ENCODE assay signal across 9 mouse cellular contexts in the genomic region with DNA sequence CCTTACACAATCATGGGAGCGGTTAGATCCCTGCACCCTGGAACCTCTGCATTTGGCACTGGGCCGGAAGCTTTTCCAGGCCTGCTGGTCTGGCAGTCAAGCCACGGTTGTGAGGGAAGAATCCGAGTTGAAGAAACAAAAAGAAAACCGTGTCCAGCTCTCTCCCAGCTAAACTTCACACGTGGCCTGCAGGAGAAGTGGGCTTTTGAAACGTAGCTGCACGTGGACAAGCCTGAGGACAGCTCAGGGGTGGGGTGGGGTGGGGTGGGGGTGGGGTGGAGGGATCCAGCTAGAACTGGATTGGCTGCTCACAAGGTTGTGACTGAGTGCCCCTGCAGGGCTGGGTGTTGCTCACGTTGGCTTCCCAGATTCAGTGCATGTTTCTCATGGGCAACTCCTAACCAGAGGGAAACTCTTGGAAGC. TPM values are rescaled to one million over a fixed set of nuclear protein-coding genes. Genes with fewer than 3 reads are reported as not detected.
A peak's percentile ranks its signal among the peaks of the same experiment; 100 is the strongest.
DNase-seq lines count a peak whose midpoint lies in the region; ATAC-seq and TF ChIP-seq lines count a peak whose summit lies in the region.
"Had no signal": no experiment of that assay in that cellular context is flagged by ENCODE, and none has a peak within 500 bp of the region (broad histone marks: within the 10 kb centered on the region; RNA-seq: fewer than 3 reads in every experiment).

No protein-coding gene starts in this region.

- peaks cover 42% of the 10 kb centered on the region for H3K4me1 ChIP-seq in G1E (ENCODE audit: insufficient read depth, low read depth, low read length)
- H3K4me1 ChIP-seq in heart, postnatal 0 days (ENCODE audit: control insufficient read depth, insufficient read depth): peaks cover 14% of the 10 kb centered on the region; the same call in 1 of the 2 replicates
- H3K4me1 ChIP-seq in liver, adult 2 months (ENCODE audit: control insufficient read depth, insufficient read depth, low read length): no peaks in the 10 kb centered on the region
- peaks cover 5% of the 10 kb centered on the region; the same call in 1 of the 2 replicates for H3K4me1 ChIP-seq in hindbrain, embryonic 10.5 days (replicated peaks)
- H3K4me1 ChIP-seq: midbrain, embryonic 15.5 days had no signal

- H3K27ac ChIP-seq in heart, postnatal 0 days (ENCODE audit: low read depth): no peak overlapping the region
- H3K27ac ChIP-seq in liver, adult 2 months (replicated peaks; ENCODE audit: insufficient read depth, low read depth, low read length): no peak overlapping the region
- no peak overlapping the region for H3K27ac ChIP-seq in hindbrain, embryonic 10.5 days
- H3K27ac ChIP-seq: midbrain, embryonic 15.5 days had no signal

- no peaks in the 10 kb centered on the region for H3K9me3 ChIP-seq in G1E (replicated peaks)
- no peaks in the 10 kb centered on the region for H3K9me3 ChIP-seq in heart, postnatal 0 days (replicated peaks; ENCODE audit: control insufficient read depth, low read length)
- H3K9me3 ChIP-seq in hindbrain, embryonic 10.5 days: no peaks in the 10 kb centered on the region
- H3K9me3 ChIP-seq: midbrain, embryonic 15.5 days had no signal

- WGBS in heart, postnatal 0 days: 13% methylated on average over 9 of the region's 9 CpGs
- 37% methylated on average over 9 of the region's 9 CpGs for WGBS in liver, adult 2 months
- 43% methylated on average over 9 of the region's 9 CpGs for WGBS in hindbrain, embryonic 10.5 days

- no peak overlapping the region for H3K4me3 ChIP-seq in G1E (ENCODE audit: low read depth, low read length)
- H3K4me3 ChIP-seq in heart, postnatal 0 days (ENCODE audit: low read depth, low read length): no peak overlapping the region
- H3K4me3 ChIP-seq in liver, adult 2 months (ENCODE audit: insufficient read depth, low read depth, low read length): no peak overlapping the region
- no peak overlapping the region for H3K4me3 ChIP-seq in hindbrain, embryonic 10.5 days
- H3K4me3 ChIP-seq: midbrain, embryonic 15.5 days had no signal

- H3K27me3 ChIP-seq in G1E (ENCODE audit: insufficient read depth, low read length): peaks cover 23% of the 10 kb centered on the region
- no peaks in the 10 kb centered on the region for H3K27me3 ChIP-seq in heart, postnatal 0 days (ENCODE audit: control insufficient read depth, insufficient read depth, low read length)
- no peaks in the 10 kb centered on the region for H3K27me3 ChIP-seq in liver, adult 2 months (ENCODE audit: control insufficient read depth, insufficient read depth, low read length)
- no peaks in the 10 kb centered on the region for H3K27me3 ChIP-seq in hindbrain, embryonic 10.5 days (ENCODE audit: insufficient read depth, poor library complexity, severe bottlenecking)
- H3K27me3 ChIP-seq: midbrain, embryonic 15.5 days had no signal

- no peaks in the 10 kb centered on the region for H3K36me3 ChIP-seq in G1E (replicated peaks)
- H3K36me3 ChIP-seq in heart, postnatal 0 days (replicated peaks; ENCODE audit: control insufficient read depth, insufficient read depth, low read length): 0 out of 2 replicates have a peak, but pooled peaks cover 1% of the 10 kb centered on the region
- no peaks in the 10 kb centered on the region for H3K36me3 ChIP-seq in liver, adult 2 months (ENCODE audit: control insufficient read depth, insufficient read depth, low read length)
- H3K36me3 ChIP-seq in hindbrain, embryonic 10.5 days: peaks cover under 1% of the 10 kb centered on the region; the same call in 1 of the 2 replicates

- no peak for TF ChIP-seq EP300 in heart, postnatal 0 days (IDR thresholded peaks at IDR 0.05; ENCODE audit: low read depth)

- TF ChIP-seq POLR2A in liver, adult 2 months (IDR thresholded peaks at IDR 0.05; ENCODE audit: extremely low read depth, insufficient read depth, low read length): no peak

- H3K79me2 ChIP-seq in liver, adult 2 months (ENCODE audit: control insufficient read depth, insufficient read depth, low read length): no peaks in the 10 kb centered on the region

- no peak overlapping the region for H3K4me2 ChIP-seq in heart, postnatal 0 days (ENCODE audit: low read depth, low read length)
- H3K4me2 ChIP-seq: midbrain, embryonic 15.5 days had no signal

- peak; percentile 43 for DNase-seq in G1E (ENCODE audit: low spot score)
- peak; percentile 18 for DNase-seq in adipocyte (ENCODE audit: low spot score)
- peak; percentile 40 for DNase-seq in heart, postnatal 0 days (ENCODE audit: low spot score)
- peak; percentile 19 for DNase-seq in liver, adult 2 months (ENCODE audit: extremely low read depth, low read depth, low spot score)
- no peak for DNase-seq in retina, embryonic 14.5 days (ENCODE audit: low spot score)
- DNase-seq in thymus, adult 18-20 months: no peak
- no peak for DNase-seq in hindbrain, embryonic 10.5 days (ENCODE audit: low spot score)

- no peak for ATAC-seq in G1E (ENCODE audit: extremely low read depth, insufficient number of reproducible peaks, low FRiP score, poor library complexity, severe bottlenecking)
- ATAC-seq in heart, postnatal 0 days (ENCODE audit: insufficient read depth, low read depth): peak; percentile 76
- ATAC-seq in monocyte, adult 5-6 weeks (replicated peaks; ENCODE audit: insufficient number of reproducible peaks, low FRiP score, low TSS enrichment, poor library complexity, severe bottlenecking): no peak
- ATAC-seq: midbrain, embryonic 15.5 days had no signal

- no peak overlapping the region for H3K9ac ChIP-seq in heart, postnatal 0 days (replicated peaks; ENCODE audit: low read depth, low read length)
- H3K9ac ChIP-seq in liver, adult 2 months (ENCODE audit: low read depth, low read length): no peak overlapping the region
- H3K9ac ChIP-seq: midbrain, embryonic 15.5 days had no signal

- TF ChIP-seq CTCF in G1E (IDR thresholded peaks at IDR 0.05; ENCODE audit: low read depth, low read length): no peak
- TF ChIP-seq CTCF in heart, postnatal 0 days (IDR thresholded peaks at IDR 0.05; ENCODE audit: low read depth): no peak
- TF ChIP-seq CTCF in liver, adult 2 months (IDR thresholded peaks at IDR 0.05; ENCODE audit: low read depth, low read length): no peak

RNA-seq across cellular contexts. Expression of gene Olfr70, which starts 5.3 kb away (rescaled TPM):
- not detected in 2 replicates for total RNA-seq in G1E (2014; fragmentation: Nextera tagmentation)
- 0.06 TPM in 1 of 2 replicates, not detected in the other for total RNA-seq in G1E (2017)
- not detected in 2 replicates for polyA plus RNA-seq in G1E (2012)
- 0.15 TPM in 1 of 2 replicates, not detected in the other for total RNA-seq in heart, postnatal 0 days (2014; rRNA removed; ENCODE audit: low replicate concordance)
- polyA plus RNA-seq in heart, postnatal 0 days (2015; fragmentation: Nextera tagmentation; extraction: Ambion mirVana): not detected in 2 replicates
- not detected in 2 replicates for total RNA-seq in liver, adult 2 months (2014; rRNA removed)
- not detected in 2 replicates for polyA plus RNA-seq in liver, adult 2 months (2012; rRNA removed)
- polyA plus RNA-seq in hindbrain, embryonic 10.5 days (2016; fragmentation: Nextera tagmentation; extraction: Ambion mirVana): not detected in 2 replicates
- total RNA-seq in monocyte, adult 5-6 weeks (2017): 0.53 TPM in 1 of 3 replicates, not detected in the others
- polyA plus RNA-seq: midbrain, embryonic 15.5 days had no signal

RNA-seq across cellular contexts. Expression of gene Olfr71, which starts 14.8 kb away (rescaled TPM):
- total RNA-seq in G1E (2014; fragmentation: Nextera tagmentation) (not detected in 2 replicates), G1E (2017) (0.06 and 0.11 TPM in 2 replicates)
- polyA plus RNA-seq in G1E (2012): not detected in 2 replicates
- total RNA-seq in heart, postnatal 0 days (2014; rRNA removed; ENCODE audit: low replicate concordance): not detected in 2 replicates
- not detected in 2 replicates for polyA plus RNA-seq in heart, postnatal 0 days (2015; fragmentation: Nextera tagmentation; extraction: Ambion mirVana)
- total RNA-seq in liver, adult 2 months (2014; rRNA removed): not detected in 2 replicates
- polyA plus RNA-seq in liver, adult 2 months (2012; rRNA removed): not detected in 2 replicates
- not detected in 2 replicates for polyA plus RNA-seq in hindbrain, embryonic 10.5 days (2016; fragmentation: Nextera tagmentation; extraction: Ambion mirVana)
- not detected in 3 replicates for total RNA-seq in monocyte, adult 5-6 weeks (2017)
- polyA plus RNA-seq: midbrain, embryonic 15.5 days had no signal

RNA-seq across cellular contexts. Expression of gene Fam221b, which starts 26.3 kb away (rescaled TPM):
- 0.34 TPM in 1 of 2 replicates, not detected in the other for total RNA-seq in G1E (2014; fragmentation: Nextera tagmentation)
- 0.49 and 0.58 TPM in 2 replicates for total RNA-seq in G1E (2017)
- polyA plus RNA-seq in G1E (2012): 0.05 and 0.10 TPM in 2 replicates
- total RNA-seq in heart, postnatal 0 days (2014; rRNA removed; ENCODE audit: low replicate concordance): not detected in 2 replicates
- polyA plus RNA-seq in heart, postnatal 0 days (2015; fragmentation: Nextera tagmentation; extraction: Ambion mirVana): 3.6 and 4.0 TPM in 2 replicates
- total RNA-seq in liver, adult 2 months (2014; rRNA removed): not detected in 2 replicates
- polyA plus RNA-seq in liver, adult 2 months (2012; rRNA removed): 0.02 TPM in 1 of 2 replicates, not detected in the other
- polyA plus RNA-seq in hindbrain, embryonic 10.5 days (2016; fragmentation: Nextera tagmentation; extraction: Ambion mirVana): 1.8 and 2.4 TPM in 2 replicates
- total RNA-seq in monocyte, adult 5-6 weeks (2017): 0.68 to 1.0 TPM (median 0.96 TPM) in 3 replicates

RNA-seq across cellular contexts. Expression of gene Tmem8b, which starts 26.5 kb away (rescaled TPM):
- total RNA-seq in G1E (2014; fragmentation: Nextera tagmentation) (2.9 and 6.0 TPM in 2 replicates), G1E (2017) (0.76 and 1.1 TPM in 2 replicates)
- 2.9 and 3.6 TPM in 2 replicates for polyA plus RNA-seq in G1E (2012)
- total RNA-seq in heart, postnatal 0 days (2014; rRNA removed; ENCODE audit: low replicate concordance): 9.6 and 24.9 TPM in 2 replicates
- polyA plus RNA-seq in heart, postnatal 0 days (2015; fragmentation: Nextera tagmentation; extraction: Ambion mirVana): 4.5 and 4.9 TPM in 2 replicates
- total RNA-seq in liver, adult 2 months (2014; rRNA removed): 0.46 and 0.81 TPM in 2 replicates
- polyA plus RNA-seq in liver, adult 2 months (2012; rRNA removed): 1.8 and 1.9 TPM in 2 replicates
- polyA plus RNA-seq in hindbrain, embryonic 10.5 days (2016; fragmentation: Nextera tagmentation; extraction: Ambion mirVana): 5.2 and 9.4 TPM in 2 replicates
- total RNA-seq in monocyte, adult 5-6 weeks (2017): 0.19 to 0.32 TPM (median 0.19 TPM) in 3 replicates

RNA-seq across cellular contexts. Expression of gene Hrct1, which starts 31.7 kb away (rescaled TPM):
- total RNA-seq in G1E (2014; fragmentation: Nextera tagmentation) (not detected in 2 replicates), G1E (2017) (0.16 TPM in 1 of 2 replicates, not detected in the other)
- polyA plus RNA-seq in G1E (2012): not detected in 2 replicates
- 8.2 and 9.5 TPM in 2 replicates for total RNA-seq in heart, postnatal 0 days (2014; rRNA removed; ENCODE audit: low replicate concordance)
- 4.5 and 4.9 TPM in 2 replicates for polyA plus RNA-seq in heart, postnatal 0 days (2015; fragmentation: Nextera tagmentation; extraction: Ambion mirVana)
- total RNA-seq in liver, adult 2 months (2014; rRNA removed): 0.09 and 0.13 TPM in 2 replicates
- polyA plus RNA-seq in liver, adult 2 months (2012; rRNA removed): 0.07 and 0.21 TPM in 2 replicates
- polyA plus RNA-seq in hindbrain, embryonic 10.5 days (2016; fragmentation: Nextera tagmentation; extraction: Ambion mirVana): 0.25 and 0.44 TPM in 2 replicates
- total RNA-seq in monocyte, adult 5-6 weeks (2017): not detected in 3 replicates

Comparison
In these comparisons a context has a peak if more than half of its experiments do, and no peak if none do; other contexts are left out.
1. DNase-seq: peak in G1E (single experiment), adipocyte (single experiment), heart, postnatal 0 days (single experiment) and liver, adult 2 months (single experiment); none in retina, embryonic 14.5 days (single experiment), thymus, adult 18-20 months (0 of 2) and hindbrain, embryonic 10.5 days (single experiment).